Mouse (Mus musculus): Measurements from ENCODE around the gene E2f1. TPM values are rescaled to one million over a fixed set of nuclear protein-coding genes. Genes with fewer than 3 reads are reported as not detected.

E2f1 gene
- polyA plus RNA-seq, 1 experiment from 2014 or later, result 23.1 TPM

- WGBS, result 78% methylated on average over 3 of the region's 3 CpGs
- Histone ChIP-seq H3K4me2 (no peak overlapping the region), H3K4me3 (no peak overlapping the region), H3K27me3 (no peaks in the 10 kb centered on the region), H3K9me3 (no peaks in the 10 kb centered on the region), H3K9ac (no peak overlapping the region), H3K36me3 (no peaks in the 10 kb centered on the region), H3K27ac (no peak overlapping the region), H3K4me1 (peaks cover 14% of the 10 kb centered on the region; the same call in 1 of the 2 replicates)
- no peak for ATAC-seq (ENCODE audit: insufficient number of reproducible peaks, low FRiP score, low TSS enrichment, low read depth)
Observed at GRCm38 (mm10) chr2:154601324-154601723, 31.6 kb upstream of the E2f1 start.

DNA sequence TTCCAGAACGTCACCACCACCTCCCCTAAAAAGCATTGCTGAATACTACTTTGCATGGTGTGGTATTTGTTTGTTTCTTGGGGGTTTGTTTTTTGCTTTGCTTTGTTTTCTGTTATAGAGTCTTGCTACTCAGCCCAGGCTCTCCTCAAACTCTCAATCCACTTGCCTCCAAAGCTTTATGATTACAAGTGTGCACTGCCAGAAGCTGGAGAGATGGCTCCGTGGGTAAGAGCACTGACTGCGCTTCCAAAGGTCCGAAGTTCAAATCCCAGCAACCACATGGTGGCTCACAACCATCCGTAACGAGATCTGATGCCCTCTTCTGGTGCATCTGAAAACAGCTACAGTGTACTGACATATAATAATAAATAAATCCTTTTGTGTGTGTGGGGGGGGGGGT is 30.9 kb upstream of the E2f1 start:
- no peaks in the 10 kb centered on the region for H3K27me3 ChIP-seq
- H3K36me3 ChIP-seq, result no peaks in the 10 kb centered on the region; the same call in 1 of the 2 replicates
- no peak overlapping the region for H3K9ac ChIP-seq
- H3K27ac ChIP-seq, result no peak overlapping the region
- H3K4me2 ChIP-seq, result no peak overlapping the region
- no peaks in the 10 kb centered on the region for H3K9me3 ChIP-seq
- peaks cover 14% of the 10 kb centered on the region; the same call in 1 of the 2 replicates for H3K4me1 ChIP-seq
- WGBS, result 73% methylated on average over 6 of the region's 6 CpGs
- H3K4me3 ChIP-seq, result no peak overlapping the region
- ATAC-seq (ENCODE audit: insufficient number of reproducible peaks, low FRiP score, low TSS enrichment, low read depth), result no peak

GRCm38 (mm10) chr2:154597399-154597798 is 27.7 kb upstream of the E2f1 start:
- H3K4me2 ChIP-seq, result no peak overlapping the region
- no peaks in the 10 kb centered on the region for H3K27me3 ChIP-seq
- no peaks in the 10 kb centered on the region; the same call in 1 of the 2 replicates for H3K4me1 ChIP-seq
- 82% methylated on average over 3 of the region's 3 CpGs for WGBS
- H3K9ac ChIP-seq, result no peak overlapping the region
- no peak for ATAC-seq (ENCODE audit: insufficient number of reproducible peaks, low FRiP score, low TSS enrichment, low read depth)
- H3K36me3 ChIP-seq, result peaks cover 20% of the 10 kb centered on the region
- no peak overlapping the region for H3K27ac ChIP-seq
- H3K9me3 ChIP-seq, result no peaks in the 10 kb centered on the region
- no peak overlapping the region for H3K4me3 ChIP-seq

DNA sequence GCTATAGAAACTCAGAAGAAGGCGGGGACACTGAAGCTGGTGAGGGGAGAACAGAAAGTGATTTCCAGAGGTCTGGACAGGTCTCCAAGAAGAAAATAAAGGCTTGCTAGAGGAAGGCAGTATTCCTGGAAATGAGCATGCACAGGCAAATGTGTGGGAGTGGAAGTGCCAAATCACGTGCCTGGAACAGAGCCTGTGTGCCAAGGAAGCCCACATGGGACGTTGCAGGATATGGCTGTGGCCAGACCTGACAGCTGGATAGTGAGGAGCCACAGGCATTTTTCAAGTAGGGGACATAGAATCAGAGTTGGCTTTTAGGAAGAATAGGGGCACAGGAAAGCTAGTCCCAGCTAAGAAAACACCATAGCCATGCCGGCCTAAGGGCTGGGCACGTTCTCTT is 26.1 kb upstream of the E2f1 start:
- Histone ChIP-seq H3K36me3 (peaks cover 20% of the 10 kb centered on the region), H3K4me2 (no peak overlapping the region), H3K4me1 (no peaks in the 10 kb centered on the region), H3K27me3 (no peaks in the 10 kb centered on the region), H3K9ac (no peak overlapping the region), H3K27ac (peak overlapping the region; percentile 17; the same call in 1 of the 2 replicates), H3K4me3 (no peak overlapping the region), H3K9me3 (no peaks in the 10 kb centered on the region)
- no peak for ATAC-seq (ENCODE audit: insufficient number of reproducible peaks, low FRiP score, low TSS enrichment, low read depth)
- WGBS, result 76% methylated on average over 5 of the region's 5 CpGs

DNA sequence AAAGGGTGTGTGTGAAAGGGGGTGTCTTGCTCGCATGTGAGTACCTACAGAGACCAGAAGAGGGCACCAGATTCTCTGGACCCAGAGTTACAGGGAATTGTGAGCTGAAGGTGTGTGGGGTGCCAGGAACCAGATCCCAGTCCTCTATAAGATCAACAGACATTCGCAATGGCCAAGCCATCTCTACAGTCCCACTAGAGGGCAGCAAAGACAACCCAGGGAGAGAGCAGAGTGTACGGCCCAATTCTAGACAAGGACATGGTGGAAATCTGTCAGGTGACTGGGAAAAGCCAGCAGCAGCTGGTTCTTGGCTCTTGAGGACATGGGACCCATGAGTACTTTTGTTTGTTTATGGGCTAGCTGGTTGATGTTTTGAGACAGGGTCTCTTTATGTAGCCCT is 23.3 kb upstream of the E2f1 start:
- Histone ChIP-seq H3K27ac (no peak overlapping the region), H3K9me3 (no peaks in the 10 kb centered on the region), H3K36me3 (peaks cover 20% of the 10 kb centered on the region), H3K4me2 (no peak overlapping the region), H3K4me3 (no peak overlapping the region), H3K9ac (no peak overlapping the region), H3K27me3 (no peaks in the 10 kb centered on the region), H3K4me1 (no peaks in the 10 kb centered on the region)
- ATAC-seq (ENCODE audit: insufficient number of reproducible peaks, low FRiP score, low TSS enrichment, low read depth), result no peak
- 76% methylated on average over 3 of the region's 3 CpGs for WGBS

DNA sequence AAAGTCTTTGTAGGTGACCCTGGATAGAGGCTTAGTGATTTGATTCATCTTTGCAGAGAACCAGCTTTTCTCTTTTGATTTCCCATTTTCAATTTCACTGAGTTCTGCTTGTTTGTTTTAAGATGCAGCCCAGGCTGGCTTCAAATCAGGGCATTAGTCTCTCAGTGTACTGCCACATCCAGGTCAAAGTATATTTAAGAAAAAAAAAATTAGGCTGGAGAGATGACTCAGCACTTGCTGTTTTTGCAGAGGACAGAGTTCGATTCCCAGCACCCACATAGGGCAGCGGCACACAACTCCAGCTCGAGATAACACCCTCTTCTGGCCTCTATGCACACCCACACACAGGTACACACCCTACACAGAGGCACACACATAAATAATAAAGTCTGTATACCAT is 21.5 kb upstream of the E2f1 start:
- H3K36me3 ChIP-seq, result peaks cover 29% of the 10 kb centered on the region
- WGBS, result 87% methylated on average over 3 of the region's 3 CpGs

GRCm38 (mm10) chr2:154589051-154589450 is 19.4 kb upstream of the E2f1 start:
- H3K36me3 ChIP-seq, result peaks cover 20% of the 10 kb centered on the region
- H3K4me2 ChIP-seq, result no peak overlapping the region
- no peak overlapping the region for H3K27ac ChIP-seq
- 63% methylated on average over 4 of the region's 4 CpGs for whole genome bisulfite sequencing
- H3K4me3 ChIP-seq, result no peak overlapping the region
- no peak for ATAC-seq (ENCODE audit: insufficient number of reproducible peaks, low FRiP score, low TSS enrichment, low read depth)
- no peaks in the 10 kb centered on the region for H3K27me3 ChIP-seq
- peaks cover 10% of the 10 kb centered on the region for H3K4me1 ChIP-seq
- H3K9ac ChIP-seq, result no peak overlapping the region
- no peaks in the 10 kb centered on the region for H3K9me3 ChIP-seq

More for the DNA sequence above, 21.5 kb upstream of the E2f1 start:
- Histone ChIP-seq H3K4me2 (no peak overlapping the region), H3K27ac (no peak overlapping the region), H3K9me3 (no peaks in the 10 kb centered on the region), H3K27me3 (no peaks in the 10 kb centered on the region), H3K4me1 (no peaks in the 10 kb centered on the region), H3K9ac (no peak overlapping the region), H3K4me3 (no peak overlapping the region)
- no peak for ATAC-seq (ENCODE audit: insufficient number of reproducible peaks, low FRiP score, low TSS enrichment, low read depth)

DNA sequence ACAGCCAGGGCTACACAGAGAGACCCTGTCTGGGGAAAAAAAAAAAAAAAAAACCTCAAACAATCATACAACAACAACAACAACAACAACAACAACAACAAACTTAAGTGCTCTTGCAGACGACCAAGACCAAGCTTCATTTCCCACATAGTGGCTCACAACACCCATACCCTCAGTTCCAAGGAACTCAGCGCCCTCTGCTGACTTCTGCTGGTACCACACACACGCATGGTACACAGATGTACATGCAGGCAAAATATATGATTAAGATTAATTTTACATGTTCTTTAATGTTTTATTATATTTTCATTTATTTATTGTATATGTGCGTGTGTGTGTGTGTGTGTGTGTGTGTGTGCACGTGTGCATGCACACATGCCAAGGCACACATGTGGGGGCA is 16.7 kb upstream of the E2f1 start:
- no peak overlapping the region for H3K9ac ChIP-seq
- no peak for ATAC-seq (ENCODE audit: insufficient number of reproducible peaks, low FRiP score, low TSS enrichment, low read depth)

GRCm38 (mm10) chr2:154584931-154585601 is 15.4 kb upstream of the E2f1 start:
- ATAC-seq (ENCODE audit: insufficient number of reproducible peaks, low FRiP score, low TSS enrichment, low read depth), result no peak
- WGBS, result 55% methylated on average over 17 of the region's 17 CpGs
- H3K4me1 ChIP-seq, result peaks cover 16% of the 10 kb centered on the region
- no peak overlapping the region for H3K4me3 ChIP-seq
- no peak overlapping the region for H3K4me2 ChIP-seq
- H3K9me3 ChIP-seq, result no peaks in the 10 kb centered on the region
- no peak overlapping the region for H3K27ac ChIP-seq
- H3K27me3 ChIP-seq, result no peaks in the 10 kb centered on the region
- no peak overlapping the region for H3K9ac ChIP-seq
- H3K36me3 ChIP-seq, result peaks cover 9% of the 10 kb centered on the region; the same call in 1 of the 2 replicates

More for the DNA sequence above, 16.7 kb upstream of the E2f1 start:
- Histone ChIP-seq H3K4me3 (no peak overlapping the region), H3K4me1 (peaks cover 16% of the 10 kb centered on the region), H3K4me2 (no peak overlapping the region), H3K9me3 (no peaks in the 10 kb centered on the region), H3K27me3 (no peaks in the 10 kb centered on the region), H3K27ac (no peak overlapping the region), H3K36me3 (peaks cover 9% of the 10 kb centered on the region; the same call in 1 of the 2 replicates)
- WGBS, result 75% methylated on average over 5 of the region's 5 CpGs

DNA sequence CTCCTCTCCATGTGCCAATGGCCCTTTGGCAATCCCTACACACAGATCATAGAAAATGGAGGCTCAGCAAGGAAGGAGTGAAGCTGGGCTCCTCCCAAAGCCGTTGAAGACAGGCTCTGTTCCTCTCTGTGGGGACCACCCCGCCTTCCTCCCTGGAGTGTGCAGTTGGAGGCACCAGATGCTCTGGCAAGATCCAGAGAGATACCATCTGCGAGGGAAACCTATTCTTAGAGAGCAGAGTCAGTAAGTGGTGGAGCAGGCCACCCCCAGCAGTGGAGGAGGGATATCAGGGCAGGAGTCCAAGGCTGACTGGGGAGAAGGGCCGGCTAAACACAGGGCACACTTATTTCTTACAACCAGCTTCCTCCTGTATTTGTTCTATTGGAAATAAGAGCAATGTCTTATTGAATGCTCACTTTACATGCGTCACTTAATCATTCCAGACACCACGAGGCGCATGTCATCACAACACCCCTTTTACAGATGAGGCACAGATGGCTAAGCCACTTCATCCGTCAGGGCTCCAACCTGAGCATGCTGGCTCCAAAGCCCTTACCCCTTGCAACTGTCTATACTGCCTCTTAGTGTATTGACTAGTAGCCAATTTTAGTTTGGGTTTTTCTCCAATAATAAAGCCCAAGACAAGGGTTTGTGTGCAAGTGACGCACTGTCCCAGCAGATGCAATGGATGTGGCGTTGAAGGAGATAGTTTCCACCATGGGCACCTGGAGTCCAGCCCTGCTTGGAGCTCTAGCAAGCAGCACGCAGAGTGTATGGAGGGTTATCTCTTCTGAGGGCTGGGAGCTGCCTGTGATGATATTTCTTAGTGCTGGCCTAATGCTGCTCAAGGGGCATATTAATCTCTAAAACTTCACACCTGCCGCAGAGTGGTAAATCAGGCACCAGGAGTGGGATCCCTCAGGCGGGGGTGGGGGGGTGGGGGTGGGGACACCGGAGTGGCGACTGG is 14.5 kb upstream of the E2f1 start:
- Histone ChIP-seq H3K9me3 (no peaks in the 10 kb centered on the region), H3K27me3 (no peaks in the 10 kb centered on the region), H3K4me3 (no peak overlapping the region), H3K27ac (no peak overlapping the region; the same call in 1 of the 2 replicates), H3K4me1 (peaks cover 16% of the 10 kb centered on the region), H3K36me3 (peaks cover 9% of the 10 kb centered on the region; the same call in 1 of the 2 replicates), H3K4me2 (no peak overlapping the region), H3K9ac (no peak overlapping the region)
- peak; percentile 54; the same call in 1 of the 2 replicates for ATAC-seq (ENCODE audit: insufficient number of reproducible peaks, low FRiP score, low TSS enrichment, low read depth)
- WGBS, result 52% methylated on average over 15 of the region's 15 CpGs

- H3K27ac ChIP-seq, result no peak overlapping the region
- H3K9ac ChIP-seq, result no peak overlapping the region
- H3K36me3 ChIP-seq, result no peaks in the 10 kb centered on the region; the same call in 1 of the 2 replicates
- peaks cover 16% of the 10 kb centered on the region for H3K4me1 ChIP-seq
- no peak overlapping the region for H3K4me3 ChIP-seq
- H3K9me3 ChIP-seq, result no peaks in the 10 kb centered on the region
- H3K4me2 ChIP-seq, result no peak overlapping the region
- ATAC-seq (ENCODE audit: insufficient number of reproducible peaks, low FRiP score, low TSS enrichment, low read depth), result no peak
- WGBS, result 97% methylated on average over 1 of the region's 1 CpGs
- no peaks in the 10 kb centered on the region for H3K27me3 ChIP-seq
Observed at GRCm38 (mm10) chr2:154581421-154581820, 11.7 kb upstream of the E2f1 start.

- Histone ChIP-seq H3K4me3 (no peak overlapping the region), H3K36me3 (no peaks in the 10 kb centered on the region), H3K9me3 (no peaks in the 10 kb centered on the region), H3K4me1 (peaks cover 16% of the 10 kb centered on the region), H3K27me3 (no peaks in the 10 kb centered on the region), H3K9ac (no peak overlapping the region), H3K4me2 (no peak overlapping the region), H3K27ac (no peak overlapping the region)
- WGBS, result 69% methylated on average over 8 of the region's 8 CpGs
- no peak for ATAC-seq (ENCODE audit: insufficient number of reproducible peaks, low FRiP score, low TSS enrichment, low read depth)
Observed at GRCm38 (mm10) chr2:154580586-154580985, 10.9 kb upstream of the E2f1 start.

All from limb, embryonic 15.5 days (tissue).